Mouse (Mus musculus) right cerebral cortex, postnatal 36 days (tissue): ENCODE results near the gene Prr15l.

Experiments
- DNase-seq, 2 experiments: peaks; one replicate each; pipeline ENCODE4 v3.0.0; 2022; ENCODE audit warnings: low spot score in 2 of 2, mixed read lengths in 1 of 2

Gene Prr15l

GRCm38 (mm10) chr11:96947849-96948248 is 19.9 kb downstream of the Prr15l start:
- DNase-seq: no peak

- DNase-seq: no peak
Measured at GRCm38 (mm10) chr11:96950767-96951166, 22.9 kb downstream of the Prr15l start.

GRCm38 (mm10) chr11:96952426-96952825 is 24.5 kb downstream of the Prr15l start:
- DNase-seq: no peak

GRCm38 (mm10) chr11:96952896-96953295 is 25.0 kb downstream of the Prr15l start:
- DNase-seq: no peak

- DNase-seq: no peak
Measured at GRCm38 (mm10) chr11:96955094-96955493, 27.2 kb downstream of the Prr15l start.

- no peak for DNase-seq
Measured at GRCm38 (mm10) chr11:96956009-96956724, 28.3 kb downstream of the Prr15l start.

GRCm38 (mm10) chr11:96957061-96957805 is 29.3 kb downstream of the Prr15l start:
- no peak for DNase-seq

GRCm38 (mm10) chr11:96963580-96963979 is 35.7 kb downstream of the Prr15l start:
- peak; percentile 78 to 81 for DNase-seq

GRCm38 (mm10) chr11:96966172-96966571 is 38.3 kb downstream of the Prr15l start:
- DNase-seq: no peak

GRCm38 (mm10) chr11:96966914-96967543 is 39.1 kb downstream of the Prr15l start:
- no peak for DNase-seq

GRCm38 (mm10) chr11:96967544-96968269 is 39.8 kb downstream of the Prr15l start:
- no peak for DNase-seq

GRCm38 (mm10) chr11:96968476-96968875 is 40.6 kb downstream of the Prr15l start:
- DNase-seq: no peak

- no peak for DNase-seq
Measured at GRCm38 (mm10) chr11:96969280-96969722, 41.4 kb downstream of the Prr15l start.

- DNase-seq: peak in 1 of 2 experiments; percentile 45
Measured at GRCm38 (mm10) chr11:96969746-96970145, 41.8 kb downstream of the Prr15l start.

GRCm38 (mm10) chr11:96970341-96970740 is 42.4 kb downstream of the Prr15l start:
- DNase-seq: no peak

GRCm38 (mm10) chr11:96972906-96973305 is 45.0 kb downstream of the Prr15l start:
- DNase-seq: no peak

- DNase-seq: no peak
Measured at GRCm38 (mm10) chr11:96973426-96973964, 45.6 kb downstream of the Prr15l start.

- DNase-seq: no peak
Measured at GRCm38 (mm10) chr11:96974813-96975212, 46.9 kb downstream of the Prr15l start.

- DNase-seq: no peak
Measured at GRCm38 (mm10) chr11:96975511-96976378, 47.8 kb downstream of the Prr15l start.

GRCm38 (mm10) chr11:96976379-96976687 is 48.4 kb downstream of the Prr15l start:
- no peak for DNase-seq
